Mouse (Mus musculus) bone marrow, adult 2 months (tissue): ENCODE data around the gene Gpr25.

ENCODE experiments used
- CTCF ChIP-seq: fragments of 200-500 bp; IDR thresholded peaks from 2 replicates; pipeline ENCODE4 v1.5.1; 2011; ENCODE audit warnings: low read length, control low read depth; ENCODE audit not compliant: control insufficient read depth, insufficient read depth
- POLR2A ChIP-seq: fragments of 200-500 bp; IDR thresholded peaks from 2 replicates; pipeline ENCODE4 v1.6.1; 2011; ENCODE audit warnings: low read depth, mild to moderate bottlenecking, control low read depth, low read length, borderline replicate concordance; ENCODE audit not compliant: control insufficient read depth

GRCm38 (mm10) chr1:136228328-136229039 is 32.2 kb downstream of the Gpr25 start:
- TF ChIP-seq POLR2A = no peak
- TF ChIP-seq CTCF = no peak
